Mouse (Mus musculus) liver, postnatal 0 days (tissue): ENCODE results near the gene Dock6.

Experiments
- CTCF ChIP-seq: sonication (generic); IDR thresholded peaks from 2 replicates; pipeline ENCODE4 v1.5.1; 2016; ENCODE audit warnings: antibody characterized with exemption, low read depth
- EP300 ChIP-seq: IDR thresholded peaks from 2 replicates; pipeline ENCODE4 v1.6.1; 2016; ENCODE audit warnings: antibody characterized with exemption, low read depth, mild to moderate bottlenecking

DNA sequence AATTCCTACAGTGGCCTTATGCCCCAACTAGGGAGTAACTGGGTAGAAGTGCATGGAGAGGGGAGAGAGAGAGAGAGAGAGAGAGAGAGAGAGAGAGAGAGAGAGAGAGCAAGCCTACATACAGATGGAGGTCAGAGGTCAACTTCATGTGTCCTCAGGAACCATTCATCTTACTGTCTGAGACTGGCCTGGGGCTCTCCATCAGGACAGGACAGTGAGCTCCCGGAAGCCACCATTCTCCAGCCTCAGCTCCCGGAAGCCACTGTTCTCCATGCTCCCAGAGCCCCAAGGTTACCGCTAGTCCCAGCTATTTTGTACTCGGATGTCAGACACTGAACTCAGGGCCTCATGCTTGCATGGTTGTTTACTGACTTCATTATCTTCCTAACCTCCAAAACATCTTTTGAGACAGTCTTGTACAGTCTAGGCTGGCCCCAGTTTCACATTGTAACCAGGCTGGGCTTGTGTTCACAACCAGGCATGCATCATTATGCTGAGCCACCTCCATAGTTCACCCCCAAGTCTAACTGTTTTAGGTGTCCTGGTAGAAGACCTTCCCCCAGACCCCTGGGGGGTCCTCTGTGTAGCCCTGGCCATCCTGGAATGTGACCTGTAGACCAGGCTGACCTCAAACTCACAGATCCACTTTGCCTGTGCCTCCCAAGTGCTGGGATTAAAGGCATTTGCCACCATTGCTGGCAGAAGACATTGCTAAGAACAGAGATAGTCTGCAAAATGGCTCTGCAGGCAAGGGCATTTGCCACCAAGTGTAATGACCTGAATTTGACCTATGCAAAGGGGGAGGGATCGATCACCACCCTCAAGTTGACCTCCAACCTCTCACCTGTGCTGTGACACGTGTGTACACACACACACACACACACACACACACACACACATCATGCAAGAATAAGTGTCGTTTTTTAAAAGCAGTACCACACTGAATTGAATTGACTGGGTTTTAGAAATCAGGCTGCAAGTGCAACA lies 2.5 kb downstream of the Dock6 start:
- TF ChIP-seq CTCF, result no peak
- TF ChIP-seq EP300, result no peak
